Mouse (Mus musculus) heart, adult 18-20 months (tissue): Measurements from ENCODE around the gene Slc9c1. TPM values are rescaled to one million over a fixed set of nuclear protein-coding genes. Genes with fewer than 3 reads are reported as not detected.

ENCODE experiments used
- DNase-seq, 2 experiments: peaks; one replicate each; pipeline ENCODE4 v3.0.0; 2021 to 2022; ENCODE audit warnings: mixed read lengths in 1 of 2
- total RNA-seq, 2 experiments: library from RNA; stranded (reverse); gene quantifications; 2 replicates each; pipeline ENCODE4 v1.2.3; 2021

Slc9c1 gene
- total RNA-seq, 2 experiments from 2014 or later = not detected

GRCm38 (mm10) chr16:45625342-45625741, 90.2 kb downstream of the Slc9c1 start:
- no peak for DNase-seq

- DNase-seq = no peak
These were observed 94.5 kb downstream of the Slc9c1 start for GRCm38 (mm10) chr16:45629497-45630105.

GRCm38 (mm10) chr16:45630347-45630960, 95.3 kb downstream of the Slc9c1 start:
- DNase-seq = peak; percentile 49 to 78

- no peak for DNase-seq
These were observed 97.3 kb downstream of the Slc9c1 start for GRCm38 (mm10) chr16:45632420-45632819.

GRCm38 (mm10) chr16:45635826-45636225, 100.7 kb downstream of the Slc9c1 start:
- no peak for DNase-seq

- DNase-seq = no peak
These were observed 105.1 kb downstream of the Slc9c1 start for GRCm38 (mm10) chr16:45640070-45640762.

GRCm38 (mm10) chr16:45641301-45641700, 106.2 kb downstream of the Slc9c1 start:
- DNase-seq = no peak

GRCm38 (mm10) chr16:45643944-45644343, 108.8 kb downstream of the Slc9c1 start:
- no peak for DNase-seq

GRCm38 (mm10) chr16:45644380-45644779, 109.3 kb downstream of the Slc9c1 start:
- DNase-seq = peak in 1 of 2 experiments; percentile 38

- peak in 1 of 2 experiments; percentile 13 for DNase-seq
These were observed 116.4 kb downstream of the Slc9c1 start for GRCm38 (mm10) chr16:45651497-45651896.

GRCm38 (mm10) chr16:45653009-45653933, 118.2 kb downstream of the Slc9c1 start:
- no peak for DNase-seq

GRCm38 (mm10) chr16:45653934-45654332, 118.8 kb downstream of the Slc9c1 start, which contains the start of gene BC016579:
Gene BC016579, minus strand, starts transcription at chr16:45654068.
- DNase-seq = no peak

GRCm38 (mm10) chr16:45654465-45654864, 119.4 kb downstream of the Slc9c1 start:
- DNase-seq = no peak

Other genes starting within 250 kb of the Slc9c1 start
- 10 to 100 TPM; 53.2 to 57.0 TPM for gene Cd200, start 126.3 kb upstream of the Slc9c1 start, total RNA-seq
- gene Gm609, start 42.3 kb upstream of the Slc9c1 start, total RNA-seq = not detected
- not detected for gene Gm17783, start 3.3 kb upstream of the Slc9c1 start, total RNA-seq
- under 1 TPM; 0.10 to 0.18 TPM for gene Gcsam, start 75.1 kb downstream of the Slc9c1 start, total RNA-seq
- not detected for gene BC016579, start 118.8 kb downstream of the Slc9c1 start, total RNA-seq
- not detected for gene Tmprss7, start 158.3 kb downstream of the Slc9c1 start, total RNA-seq
- under 1 TPM; 0.39 to 0.57 TPM for gene Tagln3, start 189.3 kb downstream of the Slc9c1 start, total RNA-seq
- gene Abhd10, start 207.6 kb downstream of the Slc9c1 start, total RNA-seq = 10 to 100 TPM; 17.9 to 18.8 TPM